Mouse (Mus musculus) liver, adult 2 months (tissue): ENCODE data around the gene Tmcc3.

Experiments used
- CTCF ChIP-seq: fragments of 200-500 bp; IDR thresholded peaks from 2 replicates; pipeline ENCODE4 v1.5.1; 2011; ENCODE audit warnings: low read depth, low read length, control low read depth
- POLR2A ChIP-seq: fragments of 200-500 bp; IDR thresholded peaks from 2 replicates; pipeline ENCODE4 v1.6.1; 2011; ENCODE audit warnings: low read length, control low read depth; ENCODE audit not compliant: insufficient read depth; ENCODE audit errors: extremely low read depth

GRCm38 (mm10) chr10:94417643-94418042 is 105.9 kb downstream of the Tmcc3 start:
- TF ChIP-seq POLR2A (no peak), CTCF (no peak)
